Mouse (Mus musculus) thymus, adult 2 months (tissue): Measurements from ENCODE around the gene Ccdc163. TPM values are rescaled to one million over a fixed set of nuclear protein-coding genes. Genes with fewer than 3 reads are reported as not detected.

Experiments
- DNase-seq: peaks from one replicate; pipeline ENCODE4 v3.0.0; 2021
- H3K27ac ChIP-seq: fragments of 200-500 bp; 2 replicates; pipeline ENCODE4 v1.5.1; 2012; ENCODE audit warnings: low read length, control low read depth; ENCODE audit not compliant: control insufficient read depth, insufficient read depth
- H3K27me3 ChIP-seq: fragments of 200-500 bp; 2 replicates; pipeline ENCODE4 v1.6.1; 2012; ENCODE audit warnings: mild to moderate bottlenecking, low read length, moderate library complexity, mixed read lengths; ENCODE audit not compliant: control insufficient read depth, insufficient read depth
- H3K36me3 ChIP-seq: fragments of 200-500 bp; 2 replicates; pipeline ENCODE4 v1.6.1; 2012; ENCODE audit warnings: mild to moderate bottlenecking, low read length, moderate library complexity; ENCODE audit not compliant: control insufficient read depth, insufficient read depth
- H3K4me1 ChIP-seq: fragments of 200-500 bp; replicated peaks from 2 replicates; pipeline ENCODE4 v1.6.1; 2012; ENCODE audit warnings: low read length; ENCODE audit not compliant: control insufficient read depth, insufficient read depth
- H3K4me3 ChIP-seq: fragments of 200-500 bp; 2 replicates; pipeline ENCODE4 v1.5.1; 2012; ENCODE audit warnings: mild to moderate bottlenecking, low read length, control low read depth, moderate library complexity; ENCODE audit not compliant: control insufficient read depth, insufficient read depth
- CTCF ChIP-seq: fragments of 200-500 bp; IDR thresholded peaks from 2 replicates; pipeline ENCODE4 v1.5.1; 2012; ENCODE audit warnings: mild to moderate bottlenecking, control low read depth, low read length, moderate library complexity, borderline replicate concordance; ENCODE audit not compliant: control insufficient read depth, poor library complexity, insufficient read depth; ENCODE audit errors: extremely low read depth
- POLR2A ChIP-seq: fragments of 200-500 bp; IDR thresholded peaks from 2 replicates; pipeline ENCODE4 v1.6.1; 2012; ENCODE audit warnings: mild to moderate bottlenecking, low read length, control low read depth, moderate library complexity; ENCODE audit not compliant: control insufficient read depth, poor library complexity, insufficient read depth; ENCODE audit errors: extremely low read depth
- WGBS: fragments of 180-500 bp; shearing (Covaris S2); methylation state at CpG from one replicate; pipeline ENCODE4 v1.1.7; 2018; 5-methylcytosine and 5-hydroxymethylcytosine counted together
- polyA plus RNA-seq: library from polyadenylated mRNA; depleted of rRNA; stranded (reverse); fragments of >200 nt; gene quantifications from 2 replicates; pipeline ENCODE4 v1.2.3, GENCODE M21; 2012

The Ccdc163 gene
- polyA plus RNA-seq, 1 experiment: 48.2 TPM

DNA sequence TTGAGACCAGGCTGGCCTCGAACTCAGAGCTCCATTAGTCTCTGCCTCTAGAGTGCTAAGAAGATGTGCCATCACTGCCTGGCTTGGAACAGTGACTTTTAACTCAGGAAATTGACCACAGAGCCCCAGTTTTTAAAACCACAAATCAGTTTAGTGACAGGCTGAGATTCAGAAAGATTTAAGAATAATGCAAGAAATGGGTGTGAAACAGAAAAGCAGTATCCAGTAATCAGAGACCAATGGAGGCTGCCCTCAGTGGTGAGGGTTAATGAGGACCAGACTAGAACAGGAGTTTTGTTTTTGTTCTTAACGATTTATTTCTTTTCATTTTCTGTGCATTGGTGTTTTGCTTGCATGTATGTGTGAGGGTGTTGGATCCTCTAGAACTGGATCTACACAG lies 23.6 kb upstream of the Ccdc163 start:
- no peak overlapping the region for H3K27ac ChIP-seq
- 0 out of 2 replicates have a peak, but pooled peaks cover 3% of the 10 kb centered on the region for H3K4me1 ChIP-seq
- WGBS: 75% methylated on average over 2 of the region's 2 CpGs
- no peak overlapping the region for H3K4me3 ChIP-seq
- no peaks in the 10 kb centered on the region for H3K27me3 ChIP-seq
- peaks cover 8% of the 10 kb centered on the region for H3K36me3 ChIP-seq
- TF ChIP-seq CTCF (no peak), POLR2A (no peak)
- DNase-seq: no peak

DNA sequence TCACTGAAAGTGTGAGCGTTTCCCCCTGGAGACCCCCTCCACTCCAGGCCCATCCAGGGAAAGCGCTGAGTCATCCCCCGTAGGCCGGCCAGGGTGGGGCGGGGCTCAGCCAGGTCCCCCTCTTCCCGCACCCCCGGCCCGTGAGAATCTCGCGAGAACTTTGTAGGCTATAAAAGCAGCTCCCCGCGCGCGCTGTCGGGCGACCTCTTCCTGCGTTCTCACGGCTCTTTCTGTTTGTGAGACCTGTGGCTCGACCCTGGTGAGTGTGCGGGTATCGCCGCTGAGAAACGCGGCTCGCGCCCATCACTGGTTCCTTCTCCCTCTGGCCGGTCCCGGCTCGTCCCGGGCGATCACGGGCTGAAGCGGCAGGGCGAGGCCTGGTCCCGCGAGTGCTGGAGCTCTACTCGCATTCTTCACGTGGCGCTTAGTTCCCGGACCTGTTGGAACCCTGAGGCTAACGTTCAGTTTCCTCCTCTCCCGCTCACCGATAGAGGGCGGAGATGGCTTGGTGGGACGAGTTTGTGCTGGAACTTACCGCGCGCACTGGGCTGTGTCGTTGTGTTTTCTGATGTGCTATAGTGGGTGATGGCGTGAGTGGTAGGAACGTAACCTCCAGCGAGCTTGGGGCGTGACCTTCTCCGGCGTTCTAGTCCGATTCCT lies 22.8 kb upstream of the Ccdc163 start, which contains the start of gene Prdx1:
TSS of gene Prdx1 (plus strand) at position 143 of the 660 bp plus-strand sequence.
- under 1% methylated on average over 56 of the region's 56 CpGs for WGBS
- peak; percentile 96 for DNase-seq

DNA sequence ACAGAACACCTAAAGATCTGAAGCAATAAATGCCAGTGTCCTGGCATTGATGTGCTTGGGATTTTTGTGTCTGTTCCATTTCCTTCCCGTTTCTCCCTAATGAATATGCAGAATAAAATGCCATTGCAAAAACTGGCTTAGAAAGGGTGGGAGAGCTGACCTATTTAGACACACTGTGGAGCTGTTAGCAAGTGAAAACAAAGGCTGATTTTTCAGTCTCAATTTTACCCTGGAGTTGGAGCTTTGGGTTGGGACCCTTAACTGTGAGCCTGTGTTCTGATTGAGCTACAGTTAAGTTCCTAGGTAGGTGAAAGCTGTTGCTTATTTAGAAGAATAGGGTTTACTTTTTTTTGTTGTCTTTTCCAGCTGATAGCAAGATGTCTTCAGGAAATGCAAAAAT lies 21.3 kb upstream of the Ccdc163 start:
- Histone ChIP-seq H3K4me3 (no peak overlapping the region), H3K27me3 (no peaks in the 10 kb centered on the region), H3K27ac (no peak overlapping the region), H3K4me1 (0 out of 2 replicates have a peak, but pooled peaks cover 3% of the 10 kb centered on the region), H3K36me3 (peaks cover 27% of the 10 kb centered on the region)
- WGBS: 45% methylated on average over 1 of the region's 1 CpGs
- no peak for TF ChIP-seq CTCF
- no peak for TF ChIP-seq POLR2A
- DNase-seq: no peak

More for the DNA sequence above, 22.8 kb upstream of the Ccdc163 start, which contains the start of gene Prdx1:
- peak; percentile 84; the same call in 1 of the 2 replicates for TF ChIP-seq CTCF
- peak; percentile 94 for TF ChIP-seq POLR2A
- peak within 1 kb of the TSS; percentile 56 for H3K27ac ChIP-seq
- no peaks in the 10 kb centered on the region for H3K27me3 ChIP-seq
- peak within 1 kb of the TSS; percentile 62 for H3K4me3 ChIP-seq
- peaks cover 12% of the 10 kb centered on the region for H3K36me3 ChIP-seq
- 0 out of 2 replicates have a peak, but pooled peaks cover 3% of the 10 kb centered on the region for H3K4me1 ChIP-seq

DNA sequence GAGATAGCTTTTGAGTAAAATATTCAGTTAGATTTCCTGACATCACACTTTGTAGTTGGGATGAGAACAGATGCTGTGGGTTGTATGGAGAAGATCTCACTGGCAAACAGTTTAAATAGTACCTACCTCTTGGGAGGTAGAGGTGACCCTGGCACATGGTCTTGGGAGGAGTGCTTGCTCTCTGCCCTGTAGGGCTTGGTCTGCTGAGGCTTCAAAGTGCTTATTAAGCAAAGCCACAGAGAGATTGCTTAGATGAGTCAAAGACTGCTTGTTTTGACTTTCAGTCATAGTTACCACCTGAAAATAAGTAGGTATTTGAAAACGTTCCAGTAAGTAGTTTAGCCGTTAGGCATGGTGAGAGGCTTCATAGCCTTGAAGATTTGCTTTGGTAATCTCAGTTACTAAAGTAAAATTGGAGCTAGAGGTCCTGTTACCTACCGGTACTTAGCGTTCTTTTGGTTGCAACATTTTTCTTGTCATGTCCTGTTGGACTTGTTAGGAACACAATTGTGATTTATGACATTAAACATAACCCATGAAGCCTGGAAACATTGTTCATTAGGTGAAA lies 18.9 kb upstream of the Ccdc163 start:
- 90% methylated on average over 4 of the region's 4 CpGs for WGBS
- Histone ChIP-seq H3K27me3 (no peaks in the 10 kb centered on the region), H3K27ac (no peak overlapping the region), H3K4me1 (0 out of 2 replicates have a peak, but pooled peaks cover 3% of the 10 kb centered on the region), H3K36me3 (peaks cover 50% of the 10 kb centered on the region), H3K4me3 (no peak overlapping the region)
- DNase-seq: no peak
- TF ChIP-seq POLR2A (no peak), CTCF (no peak)

DNA sequence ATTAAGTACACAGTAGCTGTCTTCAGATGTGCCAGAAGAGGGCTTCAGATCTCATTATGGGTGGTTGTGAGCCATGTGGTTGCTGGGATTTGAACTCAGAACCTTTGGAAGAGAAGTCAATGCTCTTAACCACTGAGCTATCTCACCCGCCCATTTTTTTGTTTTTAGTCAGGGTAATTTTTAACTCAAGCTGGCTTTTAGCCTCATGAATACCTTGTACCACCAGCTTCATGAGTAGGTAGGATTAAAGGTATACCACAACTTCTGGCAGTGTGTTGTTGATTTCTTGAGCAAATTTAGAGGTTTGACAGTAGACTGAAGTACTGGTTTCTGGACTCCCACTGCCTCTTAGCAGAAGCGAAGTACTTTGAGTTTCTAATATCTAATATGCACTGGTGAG lies 16.2 kb upstream of the Ccdc163 start:
- no peak for DNase-seq

DNA sequence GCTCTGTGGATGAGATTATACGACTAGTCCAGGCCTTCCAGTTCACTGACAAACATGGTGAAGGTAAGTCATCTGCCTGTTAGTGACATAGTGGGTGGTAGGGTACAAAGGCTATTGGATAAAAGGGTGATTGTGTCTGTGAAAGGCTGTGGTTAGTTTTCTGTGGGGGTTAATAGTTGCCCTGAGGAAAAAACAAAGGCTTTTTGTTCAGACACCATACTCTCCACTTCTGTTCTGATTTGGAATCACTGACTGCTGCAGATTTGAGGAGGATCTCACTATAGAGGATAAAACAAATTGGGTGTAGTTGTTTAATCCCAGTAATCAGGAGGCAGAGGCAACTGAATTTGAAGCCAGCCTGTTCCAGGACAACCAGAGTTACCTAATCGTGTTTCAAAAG lies 14.5 kb upstream of the Ccdc163 start:
- H3K27me3 ChIP-seq: no peaks in the 10 kb centered on the region
- WGBS: 96% methylated on average over 2 of the region's 2 CpGs
- H3K4me3 ChIP-seq: no peak overlapping the region
- H3K27ac ChIP-seq: no peak overlapping the region
- DNase-seq: no peak
- peaks cover 86% of the 10 kb centered on the region for H3K36me3 ChIP-seq
- H3K4me1 ChIP-seq: no peaks in the 10 kb centered on the region
- TF ChIP-seq CTCF (no peak), POLR2A (no peak)

More for the DNA sequence above, 16.2 kb upstream of the Ccdc163 start:
- H3K4me1 ChIP-seq: no peaks in the 10 kb centered on the region
- H3K36me3 ChIP-seq: peaks cover 74% of the 10 kb centered on the region
- no peaks in the 10 kb centered on the region for H3K27me3 ChIP-seq
- no peak overlapping the region for H3K4me3 ChIP-seq
- H3K27ac ChIP-seq: no peak overlapping the region
- WGBS: 96% methylated on average over 2 of the region's 2 CpGs
- TF ChIP-seq POLR2A (no peak), CTCF (no peak)

DNA sequence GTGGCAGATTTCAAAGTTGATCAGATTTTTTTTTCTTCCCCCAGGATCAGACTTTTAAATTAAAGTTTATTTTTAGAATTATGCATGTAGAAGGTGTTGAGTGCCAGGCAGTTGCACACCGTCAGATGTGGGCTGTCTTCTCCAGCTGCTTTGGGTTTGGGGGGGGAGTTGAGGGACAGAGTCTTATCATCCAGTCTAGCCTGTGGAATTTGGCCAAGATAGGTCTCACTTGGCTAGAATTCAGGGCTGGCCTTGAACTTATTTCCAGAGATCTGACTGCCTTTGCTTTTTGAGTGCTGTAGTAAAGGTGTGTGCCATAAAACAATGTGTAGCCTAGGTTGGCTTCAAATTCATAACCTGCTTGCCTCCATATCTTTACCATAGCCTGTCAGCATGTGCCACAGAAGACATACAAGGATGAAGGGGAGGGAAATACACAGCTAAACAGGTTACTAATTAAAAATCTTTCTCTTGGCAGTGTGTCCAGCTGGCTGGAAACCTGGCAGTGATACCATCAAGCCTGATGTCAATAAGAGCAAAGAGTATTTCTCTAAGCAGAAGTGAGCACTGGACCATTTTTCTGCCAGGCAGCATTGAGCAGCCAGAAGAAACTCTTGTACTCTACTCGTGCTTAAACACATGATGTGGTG lies 9.5 kb upstream of the Ccdc163 start:
- no peak overlapping the region for H3K4me3 ChIP-seq
- H3K27ac ChIP-seq: no peak overlapping the region
- no peaks in the 10 kb centered on the region for H3K4me1 ChIP-seq
- H3K36me3 ChIP-seq: peaks cover 57% of the 10 kb centered on the region
- TF ChIP-seq POLR2A: no peak
- DNase-seq: no peak
- 88% methylated on average over 2 of the region's 2 CpGs for WGBS
- H3K27me3 ChIP-seq: no peaks in the 10 kb centered on the region
